Mouse (Mus musculus): ENCODE measurements around the gene Triap1. TPM values are rescaled to one million over a fixed set of nuclear protein-coding genes. Genes with fewer than 3 reads are reported as not detected.

The Triap1 gene
- 15.2 TPM for total RNA-seq (2023)

GRCm38 (mm10) chr5:115340577-115341313 is at the start of gene Triap1, which contains the start of gene Gatc:
Triap1 (plus strand) TSS chr5:115341225.
Gatc (minus strand) TSS chr5:115341178.

GRCm38 (mm10) chr5:115300792-115301614 is 40.0 kb upstream of the Triap1 start, which contains the start of gene Dynll1:
Dynll1 (minus strand) TSS chr5:115300999.

DNA sequence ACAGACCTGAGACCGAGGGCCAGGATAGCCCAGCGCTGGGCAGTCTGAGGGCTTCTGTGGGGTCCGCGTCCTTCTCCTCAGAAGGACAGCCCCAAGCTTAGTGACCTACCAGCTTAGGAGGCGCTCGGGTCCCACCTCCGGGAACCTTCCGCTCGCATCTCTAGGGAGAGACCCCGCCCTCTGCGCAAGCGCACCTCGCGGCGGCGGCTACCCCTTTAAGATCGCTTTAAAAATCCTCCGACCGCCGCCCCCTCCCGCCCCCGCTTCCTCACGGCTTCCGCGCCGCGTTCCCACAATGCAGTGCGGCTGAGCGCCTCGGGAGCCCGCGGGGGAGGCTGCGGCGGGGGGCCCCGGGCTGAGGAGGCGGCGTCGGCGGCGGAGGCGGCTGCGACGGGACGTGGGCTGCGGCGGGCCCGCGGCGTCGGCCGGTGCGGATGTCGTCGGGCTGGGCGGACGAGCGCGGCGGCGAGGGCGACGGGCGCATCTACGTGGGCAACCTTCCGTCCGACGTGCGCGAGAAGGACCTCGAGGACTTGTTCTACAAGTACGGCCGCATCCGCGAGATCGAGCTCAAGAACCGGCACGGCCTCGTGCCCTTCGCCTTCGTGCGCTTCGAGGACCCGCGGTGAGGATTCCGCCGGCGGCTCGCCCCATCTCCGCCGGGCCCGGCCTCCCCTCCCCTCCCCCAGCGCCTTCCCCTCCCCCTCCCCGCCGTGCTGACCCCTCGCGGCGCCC is 14.0 kb upstream of the Triap1 start, which contains the start of gene Srsf9:
Gene Srsf9 (plus strand): TSS at position 303 of the 735 bp plus-strand sequence.

GRCm38 (mm10) chr5:115348546-115349224 is 7.7 kb downstream of the Triap1 start, which contains the start of gene Cox6a1:
Cox6a1 (minus strand) TSS chr5:115348981.

Other genes with a start within 250 kb of the Triap1 start
- gene Gm10401, start 242.9 kb upstream of the Triap1 start, total RNA-seq (2023), result not detected
- gene Acads, start 221.9 kb upstream of the Triap1 start, total RNA-seq (2023), result 22.9 TPM
- 28.7 TPM for gene Unc119b, start 206.2 kb upstream of the Triap1 start, total RNA-seq (2023)
- gene Mlec, start 183.0 kb upstream of the Triap1 start, total RNA-seq (2023), result 78.6 TPM
- 0.26 TPM for gene Cabp1, start 146.8 kb upstream of the Triap1 start, total RNA-seq (2023)
- gene Pop5, start 105.4 kb upstream of the Triap1 start, total RNA-seq (2023), result 61.6 TPM
- 199 TPM for gene Rnf10, start 68.3 kb upstream of the Triap1 start, total RNA-seq (2023)
- 26.0 TPM for gene Coq5, start 61.6 kb upstream of the Triap1 start, total RNA-seq (2023)
- gene Dynll1, start 40.2 kb upstream of the Triap1 start, total RNA-seq (2023), result 199 TPM
- 33.1 TPM for gene Srsf9, start 14.0 kb upstream of the Triap1 start, total RNA-seq (2023)
- gene Gatc, start within 50 bp of the Triap1 start, total RNA-seq (2023), result 4.3 TPM
- gene Cox6a1, start 7.8 kb downstream of the Triap1 start, total RNA-seq (2023), result 213 TPM
- gene Msi1, start 88.4 kb downstream of the Triap1 start, total RNA-seq (2023), result not detected
- gene Pla2g1b, start 125.0 kb downstream of the Triap1 start, total RNA-seq (2023), result not detected
- gene Sirt4, start 143.5 kb downstream of the Triap1 start, total RNA-seq (2023), result 9.1 TPM
- gene Pxn, start 165.5 kb downstream of the Triap1 start, total RNA-seq (2023), result 62.9 TPM
- 3,206 TPM for gene Rplp0, start 218.2 kb downstream of the Triap1 start, total RNA-seq (2023)
- gene Gcn1l1, start 224.0 kb downstream of the Triap1 start, total RNA-seq (2023), result 101 TPM

Measured in CD4-positive naive resting alpha-beta T cell, adult 76 days (primary cell).